Mouse (Mus musculus): ENCODE measurements around the gene Wars.

DNA sequence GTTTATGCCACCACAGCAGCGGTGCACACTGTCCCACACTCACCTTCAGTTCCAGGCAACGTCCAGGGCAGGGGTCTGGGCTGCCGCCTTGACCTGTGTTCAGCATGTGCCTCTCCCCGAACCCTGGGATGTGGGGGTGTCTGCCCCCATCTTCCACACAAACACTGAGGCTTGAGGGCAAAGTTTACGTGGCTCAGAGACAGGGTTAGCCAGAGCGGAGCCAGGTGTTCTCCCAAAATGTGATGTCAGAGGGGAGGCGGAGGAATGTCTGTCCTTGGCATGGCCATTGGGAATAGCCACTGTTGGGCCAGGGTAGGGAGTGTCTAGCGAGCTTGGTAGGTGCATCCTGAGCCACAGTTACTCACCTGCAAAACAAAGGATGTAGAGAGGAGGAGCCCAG lies 41.2 kb downstream of the Wars start:
- TF ChIP-seq CTCF (IDR thresholded peaks at IDR 0.05; ENCODE audit: extremely low read depth, insufficient read length, insufficient replicate concordance, low read depth, low read length) (no peak), POLR2A (IDR thresholded peaks at IDR 0.05; ENCODE audit: low read depth, low read length) (no peak)

Data from small intestine, adult 2 months (tissue).